Mouse (Mus musculus): ENCODE measurements around the gene Ptprg.
A peak's percentile ranks its signal among the peaks of the same experiment; 100 is the strongest.
"Not testable (repeated sequence)": the region's sequence is repeated elsewhere in the genome, so short reads cannot be mapped to it uniquely, and the experiment has no call there.

Ptprg gene

DNA sequence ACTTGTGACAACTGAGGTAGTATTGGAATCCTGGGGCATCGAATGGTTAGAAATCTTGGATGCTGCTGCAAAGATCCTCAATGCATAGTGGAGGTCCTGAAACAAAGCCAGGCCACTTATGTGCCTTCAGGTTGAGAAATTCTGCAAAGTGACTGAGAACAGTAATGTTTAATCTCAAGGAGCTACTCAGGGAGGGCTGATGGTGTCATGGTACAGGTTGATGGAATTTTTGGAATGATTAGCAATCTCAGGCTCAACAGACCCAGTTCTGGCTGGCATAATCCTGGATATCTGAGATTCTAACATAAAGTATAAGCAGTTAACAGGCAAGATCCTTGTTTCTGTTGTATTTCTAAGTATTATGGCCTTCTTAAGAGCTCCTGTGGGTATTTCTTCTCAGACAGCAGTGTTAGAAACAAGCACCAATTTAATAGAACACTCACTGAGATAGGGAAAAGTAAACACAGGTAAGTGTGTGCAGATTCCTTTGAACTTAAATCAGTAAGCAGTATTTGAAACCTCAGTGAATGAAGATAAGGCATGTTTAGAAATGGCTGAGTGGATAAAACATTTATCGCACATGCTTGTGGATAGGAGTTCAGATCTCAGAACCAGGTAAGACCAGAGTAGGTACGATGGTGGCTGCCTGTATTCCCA is 493.0 kb downstream of the Ptprg start:
- DNase-seq (ENCODE audit: low read depth, low spot score): no peak

DNA sequence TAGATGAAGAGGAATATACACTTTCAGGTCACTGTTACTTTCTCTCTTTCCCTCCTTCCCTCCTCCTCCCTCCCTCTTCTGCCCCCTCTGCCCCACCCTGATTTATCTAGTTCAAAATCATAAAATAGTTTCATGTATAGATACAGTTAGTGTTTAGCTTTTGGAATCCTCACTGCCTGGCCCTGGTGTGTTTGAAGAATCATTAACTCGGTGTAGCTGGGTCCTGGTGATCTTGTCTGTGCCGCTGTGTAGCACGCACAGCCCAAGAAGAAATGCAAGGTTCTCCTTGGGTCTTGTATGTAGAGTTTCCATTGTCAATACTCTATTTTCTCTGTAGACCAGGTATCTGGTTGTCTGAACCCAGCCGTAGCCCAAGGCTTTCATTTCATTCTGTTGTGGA is 494.3 kb downstream of the Ptprg start:
- DNase-seq (ENCODE audit: low read depth, low spot score): no peak

DNA sequence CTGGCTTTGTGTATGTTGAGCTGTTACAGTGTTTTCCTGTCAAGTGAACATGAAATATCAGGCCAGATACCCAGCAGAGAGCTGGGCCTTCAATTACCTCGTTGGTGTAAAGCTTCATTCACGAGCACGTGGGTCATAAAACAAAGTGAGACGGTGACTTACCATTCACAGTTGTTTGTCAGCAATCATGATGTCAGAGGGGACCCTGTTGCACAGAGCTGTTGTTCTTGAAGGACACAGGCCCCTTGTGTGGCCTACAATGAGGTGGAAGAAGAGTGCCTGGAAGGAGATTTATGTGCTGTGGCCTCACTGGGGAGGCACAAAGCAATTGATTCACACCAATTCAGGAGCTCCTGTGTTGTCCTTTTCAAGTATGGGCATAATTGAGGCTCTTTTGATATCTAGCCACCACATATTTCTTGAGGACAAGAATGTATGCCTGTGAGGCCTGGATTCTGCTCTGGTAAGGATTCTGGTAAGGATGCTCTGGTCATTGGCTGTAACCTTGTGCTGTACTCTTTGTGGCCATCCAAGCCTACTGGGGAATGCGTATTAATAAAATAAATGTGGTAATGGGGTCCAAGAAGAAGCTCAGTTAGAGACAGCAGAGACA is 503.7 kb downstream of the Ptprg start:
- no peak for DNase-seq (ENCODE audit: low read depth, low spot score)

DNA sequence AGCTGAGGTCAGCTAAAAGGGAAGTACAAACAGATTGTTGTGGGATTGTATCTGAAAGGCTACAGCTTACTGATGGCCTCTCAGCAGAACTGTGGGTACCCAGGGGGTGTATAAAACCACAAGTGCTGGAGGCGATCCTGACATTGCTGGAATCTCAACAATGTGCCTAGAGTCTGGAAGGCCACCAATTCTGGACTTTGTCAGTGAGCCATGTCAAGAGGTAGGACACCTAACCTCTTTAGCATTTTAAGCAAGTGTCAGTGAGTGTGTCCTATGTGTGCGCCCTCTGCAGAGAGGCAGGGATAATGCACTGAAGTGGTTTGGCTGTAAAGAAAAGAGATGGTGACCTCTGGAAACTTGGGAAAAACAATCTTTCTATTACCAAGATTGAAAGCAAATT is 504.5 kb downstream of the Ptprg start:
- no peak for DNase-seq (ENCODE audit: low read depth, low spot score)

DNA sequence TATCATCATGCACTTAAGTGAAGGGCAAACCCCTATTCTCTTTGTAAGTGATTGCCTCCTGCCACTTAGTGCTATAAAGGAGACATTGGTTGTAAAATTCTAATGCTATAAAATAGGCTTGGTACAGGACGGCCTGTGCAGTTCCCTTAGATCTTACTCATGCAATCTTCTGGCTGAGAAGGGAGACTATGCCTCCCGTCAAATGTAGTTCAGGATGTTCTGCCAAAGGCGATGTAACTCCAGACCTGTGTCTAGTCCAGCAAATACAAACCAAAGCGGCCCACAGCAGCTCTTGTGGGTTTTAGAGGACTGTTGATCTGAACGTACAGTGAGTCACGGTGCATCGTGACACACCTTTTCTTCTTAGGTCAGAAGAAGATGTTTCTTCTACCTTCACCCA is 505.8 kb downstream of the Ptprg start:
- DNase-seq (ENCODE audit: low read depth, low spot score): no peak

DNA sequence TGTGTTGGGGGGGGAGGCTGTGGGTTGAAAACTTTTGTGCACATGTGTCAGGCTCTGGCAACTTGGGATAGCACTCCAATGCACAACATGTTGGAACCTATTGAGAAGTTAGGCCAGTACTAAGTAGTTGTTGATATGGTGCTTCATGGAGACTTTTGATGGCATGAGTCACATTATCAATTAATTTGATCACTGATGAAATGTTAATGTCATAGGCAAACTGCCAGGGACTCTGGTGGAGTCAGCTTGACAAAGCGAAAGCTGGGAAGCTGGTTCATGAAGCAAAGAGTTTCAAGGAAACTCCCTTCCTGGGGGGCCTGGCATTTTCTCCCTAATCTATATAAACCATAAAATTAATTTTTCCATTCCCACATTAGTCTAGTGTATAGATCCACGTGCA is 508.0 kb downstream of the Ptprg start:
- DNase-seq (ENCODE audit: low read depth, low spot score): not testable (repeated sequence)

DNA sequence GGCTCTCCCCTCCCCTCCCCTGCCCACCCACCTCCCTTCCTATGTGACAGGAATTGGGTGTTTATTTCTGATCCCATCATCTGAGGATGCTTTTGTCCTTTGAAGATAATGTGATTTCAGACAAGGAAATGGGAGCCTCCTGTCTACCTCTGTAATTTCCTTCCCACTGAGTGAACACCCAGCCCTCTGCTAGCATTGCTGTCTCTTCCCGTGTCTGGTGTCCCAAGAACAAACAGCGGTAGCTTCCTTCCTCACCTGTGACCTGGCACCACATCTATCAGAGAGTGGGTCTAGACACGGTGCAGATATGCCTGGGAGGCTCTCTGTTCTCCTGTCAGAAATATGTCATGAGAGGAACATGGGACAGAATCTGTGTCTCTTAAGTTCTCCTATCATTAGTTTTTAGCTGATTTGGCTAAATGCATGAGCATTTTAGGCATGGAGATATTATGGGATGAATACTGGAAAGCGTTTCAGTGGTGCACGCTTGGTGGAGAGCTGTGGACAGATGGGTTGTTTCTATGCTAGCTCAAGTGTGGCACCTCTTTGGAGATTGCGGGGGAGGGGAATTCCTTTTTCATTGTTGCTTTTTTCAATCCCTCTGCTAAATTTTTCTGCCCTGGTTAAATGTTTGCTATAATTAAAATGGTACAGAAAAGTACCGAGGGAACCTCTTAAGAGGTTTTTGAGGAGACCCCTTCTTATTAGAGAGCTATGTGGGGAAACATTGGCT is 509.5 kb downstream of the Ptprg start:
- DNase-seq (ENCODE audit: low read depth, low spot score): no peak

DNA sequence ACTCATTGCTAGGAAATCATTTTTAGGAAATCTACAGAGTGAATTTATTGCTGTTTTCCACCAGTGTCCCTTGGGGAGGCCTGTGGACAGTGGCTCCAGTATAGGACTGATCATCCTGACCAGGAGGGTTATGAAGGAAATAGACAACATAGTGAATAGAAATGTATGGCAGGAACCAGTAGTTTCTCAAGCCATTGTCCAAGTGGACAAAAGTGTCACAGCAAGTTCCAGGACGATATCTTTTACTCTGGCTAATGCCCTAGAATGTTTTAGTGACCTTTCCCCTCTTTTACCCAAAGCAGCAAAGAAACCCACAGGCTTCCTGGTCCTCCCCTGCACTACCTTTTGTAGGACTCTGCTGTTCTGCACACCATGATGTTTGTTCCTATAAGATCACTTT is 511.7 kb downstream of the Ptprg start:
- no peak for DNase-seq (ENCODE audit: low read depth, low spot score)

DNA sequence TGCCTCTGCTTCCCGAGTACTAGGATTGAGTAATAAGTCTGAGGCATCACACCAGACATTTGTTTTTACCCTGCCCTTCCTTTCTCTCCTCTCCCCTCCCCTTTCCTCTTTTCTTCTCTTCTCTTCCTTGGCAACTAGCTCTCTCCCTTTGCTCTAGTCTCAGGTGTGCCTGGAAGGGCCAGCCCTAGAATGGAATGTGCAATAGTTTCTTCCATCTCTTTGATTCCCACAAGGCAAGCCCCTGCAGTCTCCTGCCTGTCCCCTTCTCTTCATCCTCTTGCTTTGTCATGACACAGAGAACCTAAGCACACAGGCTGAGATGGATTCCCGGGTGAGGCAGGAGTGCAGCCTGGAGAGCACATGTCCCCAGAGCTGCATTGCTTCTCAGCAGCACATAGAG is 512.4 kb downstream of the Ptprg start:
- no peak for DNase-seq (ENCODE audit: low read depth, low spot score)

DNA sequence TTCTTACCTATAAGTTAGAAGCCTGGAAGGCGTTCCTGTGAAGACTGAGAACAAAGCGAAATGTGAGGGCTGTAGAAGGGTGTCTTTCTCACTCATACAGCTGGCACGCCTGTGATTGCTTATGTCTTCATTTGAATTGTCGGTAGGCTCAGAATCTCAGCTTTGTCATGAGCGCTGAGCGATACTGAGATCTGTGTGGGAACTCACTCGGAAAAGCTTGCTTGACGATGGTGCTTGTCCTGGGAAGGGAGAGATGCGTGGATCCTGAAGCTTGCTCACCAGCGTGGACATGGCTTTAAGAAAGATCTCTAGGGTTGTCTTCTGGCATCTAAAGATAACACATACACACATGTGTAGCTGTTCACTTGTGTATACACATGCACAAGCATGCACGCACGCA is 516.4 kb downstream of the Ptprg start:
- no peak for DNase-seq (ENCODE audit: low read depth, low spot score)

DNA sequence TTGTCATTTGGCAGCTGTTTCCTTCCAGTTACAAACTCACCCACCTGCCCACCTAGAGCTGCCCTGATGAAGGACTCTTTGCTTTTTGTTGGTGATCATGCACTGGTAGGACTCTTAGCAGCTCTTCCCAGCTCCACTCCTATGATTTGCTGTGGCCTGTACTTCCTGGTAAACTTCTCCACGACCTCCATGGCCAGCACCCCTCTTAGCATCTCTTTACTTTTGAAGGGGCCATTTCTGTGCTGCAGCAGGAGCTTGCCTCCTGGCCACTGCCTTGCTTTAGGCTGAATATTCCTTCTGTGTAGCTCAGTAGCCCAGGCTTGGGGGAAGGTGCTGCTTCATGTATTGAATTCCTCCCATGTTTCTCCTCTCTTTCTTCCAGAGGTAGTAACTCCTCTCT is 517.0 kb downstream of the Ptprg start:
- DNase-seq (ENCODE audit: low read depth, low spot score): no peak

DNA sequence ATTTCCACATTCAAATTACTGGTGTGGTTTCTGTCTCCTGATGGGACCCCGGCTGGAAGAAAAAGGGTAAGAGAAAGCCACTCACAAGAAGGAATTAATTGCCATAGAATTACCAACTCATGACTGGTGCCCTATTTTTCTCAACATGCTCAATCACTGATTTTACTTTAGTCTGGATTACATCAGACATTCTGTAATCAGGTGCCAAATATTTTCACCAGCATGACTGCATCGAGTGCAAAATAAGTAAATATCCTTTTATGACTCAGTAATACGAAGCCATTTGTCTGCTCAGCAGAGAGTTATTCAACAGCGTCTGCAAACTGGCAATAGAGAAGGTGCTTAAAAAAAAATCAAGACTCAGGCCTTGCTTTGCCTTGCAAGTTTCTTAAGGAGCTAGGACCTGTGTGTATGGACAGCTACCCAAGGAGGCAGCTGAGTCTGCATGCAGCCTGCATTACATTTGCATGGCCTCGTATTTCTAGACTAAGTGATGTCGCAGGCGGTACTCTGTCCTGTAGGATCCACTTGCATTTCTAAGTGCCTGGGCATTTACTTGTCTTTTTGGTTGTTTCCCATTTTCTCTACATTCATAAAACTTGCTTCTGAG is 517.6 kb downstream of the Ptprg start:
- no peak for DNase-seq (ENCODE audit: low read depth, low spot score)

DNA sequence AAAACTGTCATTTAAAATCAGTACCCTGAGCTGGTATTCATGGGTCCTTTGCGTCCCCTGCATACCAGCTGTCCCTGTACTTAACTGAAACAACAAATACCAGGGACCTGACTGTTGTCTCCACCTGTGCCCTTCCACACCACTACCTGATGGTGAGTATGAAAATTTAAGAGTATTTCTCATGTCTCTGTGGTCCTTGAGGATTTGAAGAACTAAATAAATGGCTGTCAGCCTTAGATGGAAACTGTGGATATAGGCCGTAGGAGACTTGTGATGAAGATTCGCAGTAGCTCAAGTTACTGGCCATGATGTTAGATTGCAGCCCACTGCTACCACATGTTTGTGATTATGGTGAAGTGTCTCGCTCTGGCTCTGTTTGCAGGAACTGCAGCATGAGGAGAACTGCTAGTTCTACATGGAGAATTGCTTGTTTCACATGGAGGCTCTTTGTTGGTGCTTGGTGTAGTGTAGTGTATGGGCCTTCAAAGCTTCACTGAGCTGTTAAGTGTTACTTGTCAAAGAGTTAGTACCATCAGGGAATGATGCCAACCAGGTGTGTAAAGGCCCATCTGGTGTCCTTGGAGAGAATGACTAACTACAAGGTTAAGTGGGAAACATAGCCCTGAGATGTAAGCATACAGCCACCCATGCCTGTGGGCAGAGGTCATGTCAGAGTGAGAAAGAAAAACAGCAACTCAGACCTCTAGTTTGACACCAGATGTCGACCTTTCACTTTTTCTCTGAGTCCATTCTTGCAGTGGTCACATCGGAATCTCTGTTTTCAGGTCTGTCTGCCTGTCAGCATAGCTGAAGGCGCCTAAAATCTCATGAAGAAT is 518.9 kb downstream of the Ptprg start:
- no peak for DNase-seq (ENCODE audit: low read depth, low spot score)

DNA sequence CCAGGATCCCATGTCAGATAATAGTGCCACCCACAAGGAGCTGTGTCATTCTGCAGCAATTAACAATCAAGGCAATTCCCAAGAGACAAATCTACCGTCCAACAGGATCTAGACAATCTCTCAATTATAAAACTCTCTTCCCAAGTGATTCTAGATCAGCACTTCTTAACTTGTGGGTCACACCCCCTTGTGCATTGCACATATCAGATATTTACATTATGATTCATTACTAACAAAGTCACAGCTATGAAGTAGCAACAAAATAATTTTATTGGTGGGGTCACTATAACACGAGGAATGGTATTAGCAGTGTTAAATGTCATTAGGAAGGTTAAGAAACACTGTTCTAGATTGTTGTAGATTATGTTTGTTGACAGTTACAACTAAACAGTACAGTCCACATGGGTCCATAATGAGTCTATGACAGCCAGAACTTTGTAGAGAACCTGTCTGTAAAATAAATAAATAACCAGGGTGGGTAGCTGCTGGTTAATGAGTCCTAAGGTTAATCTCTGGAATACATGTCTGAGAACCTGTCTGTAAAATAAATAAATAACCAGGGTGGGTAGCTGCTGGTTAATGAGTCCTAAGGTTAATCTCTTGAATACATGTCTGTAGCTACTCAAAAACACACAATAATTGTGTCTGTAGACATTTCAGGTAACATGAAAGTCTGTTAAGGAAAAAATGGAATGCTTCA is 520.2 kb downstream of the Ptprg start:
- no peak for DNase-seq (ENCODE audit: low read depth, low spot score)

DNA sequence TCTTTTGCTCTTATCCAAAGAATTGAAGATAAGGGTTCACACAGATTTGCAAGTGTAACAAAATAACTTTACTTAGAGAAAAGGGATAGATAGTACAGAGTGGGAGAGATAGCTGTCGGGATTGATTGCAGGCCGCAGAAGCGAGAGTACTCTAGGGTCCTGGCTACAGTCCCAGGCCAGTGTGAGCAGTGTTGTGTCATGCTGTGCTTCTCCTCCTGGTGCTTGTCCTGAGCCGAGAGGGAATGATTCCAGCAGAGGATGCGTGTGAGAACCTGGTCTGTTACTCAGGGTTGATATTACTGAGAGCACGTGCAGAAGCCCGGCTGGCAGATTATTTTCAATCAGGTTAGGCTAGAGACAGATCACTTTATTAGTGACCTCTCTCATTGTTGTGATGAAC is 523.9 kb downstream of the Ptprg start:
- DNase-seq (ENCODE audit: low read depth, low spot score): no peak

DNA sequence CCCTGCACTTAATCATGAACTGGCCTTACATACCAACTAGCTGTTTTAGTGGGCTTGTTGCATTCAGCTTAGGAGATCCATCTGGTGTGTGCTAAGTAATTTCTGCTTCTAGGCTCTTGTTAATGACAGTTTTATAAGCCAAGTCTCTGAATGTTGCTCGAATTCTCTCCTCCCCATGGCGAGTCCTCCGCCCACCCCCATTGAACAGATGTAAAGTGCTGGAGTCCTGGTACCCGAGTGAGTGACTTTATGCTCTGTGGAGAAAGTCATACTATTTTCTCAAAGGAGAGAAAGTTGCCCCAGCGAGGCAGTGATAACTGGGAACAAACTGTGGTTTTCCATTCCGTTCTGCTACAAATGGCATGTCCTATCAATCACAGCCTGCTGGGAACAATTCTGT is 525.9 kb downstream of the Ptprg start:
- no peak for DNase-seq (ENCODE audit: low read depth, low spot score)

DNA sequence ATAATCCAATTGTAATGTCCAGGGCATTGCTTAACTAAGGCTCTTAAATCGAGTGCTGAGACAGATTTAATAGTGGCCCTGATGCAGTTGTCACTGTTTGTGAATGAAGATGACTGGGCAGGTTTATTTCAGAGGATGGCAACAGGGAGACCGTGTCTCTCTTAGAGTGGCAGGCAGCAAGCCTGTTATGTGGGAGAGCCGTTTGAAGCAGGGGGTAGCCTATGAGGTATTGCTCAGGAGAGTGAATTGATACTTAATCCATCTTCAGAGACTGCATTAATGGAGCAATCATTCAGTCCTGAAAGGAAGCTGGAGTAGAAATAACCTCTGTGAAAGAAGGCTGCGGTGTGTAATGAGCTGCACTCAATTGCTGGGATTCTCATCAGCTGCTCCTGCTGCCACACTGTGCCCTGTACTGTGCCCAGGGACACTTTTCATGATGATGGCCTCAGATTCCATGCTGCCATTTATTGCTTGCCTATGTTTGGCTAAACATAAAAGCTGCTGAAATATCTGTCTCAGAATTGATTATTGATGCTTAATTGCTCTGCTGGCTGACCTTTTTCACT is 526.6 kb downstream of the Ptprg start:
- DNase-seq (ENCODE audit: low read depth, low spot score): no peak

DNA sequence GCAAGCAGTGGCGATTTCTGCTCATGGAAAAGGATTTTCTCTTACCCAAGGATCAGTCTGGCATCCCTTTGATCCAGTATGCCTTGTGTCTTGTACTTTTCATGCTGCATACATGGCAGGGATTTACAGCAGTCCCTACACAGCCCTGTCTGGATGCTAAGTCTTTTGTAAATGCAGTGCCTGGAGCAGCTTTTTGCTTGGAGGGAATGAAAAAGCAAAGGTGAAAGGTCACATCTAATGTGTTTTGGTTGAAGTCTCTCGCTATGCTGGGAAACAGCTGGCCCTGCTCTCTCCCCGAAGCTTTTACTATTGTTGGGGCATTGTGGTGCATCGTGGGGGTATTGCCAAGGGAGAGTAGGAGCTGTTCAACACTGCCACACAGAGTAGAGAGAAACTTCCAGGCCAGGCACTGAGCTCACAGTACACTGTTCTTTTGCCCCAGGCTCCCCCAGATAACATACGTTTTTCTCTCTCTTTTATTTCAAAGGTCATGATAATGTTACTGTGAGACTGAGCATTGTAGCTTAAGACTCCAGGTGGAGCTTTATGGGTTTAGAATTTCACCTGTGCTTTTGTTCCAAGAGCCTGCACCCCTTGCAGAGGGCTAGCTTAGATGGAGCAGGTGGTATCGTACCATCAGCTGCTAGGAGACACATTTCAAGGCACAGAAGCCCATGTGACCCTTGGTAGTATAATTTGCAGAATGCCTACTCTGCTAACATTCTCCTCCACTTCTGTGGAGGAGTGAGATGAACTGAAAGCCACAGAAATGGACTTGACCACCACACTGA is 529.0 kb downstream of the Ptprg start:
- peak; percentile 64 for DNase-seq (ENCODE audit: low read depth, low spot score)

DNA sequence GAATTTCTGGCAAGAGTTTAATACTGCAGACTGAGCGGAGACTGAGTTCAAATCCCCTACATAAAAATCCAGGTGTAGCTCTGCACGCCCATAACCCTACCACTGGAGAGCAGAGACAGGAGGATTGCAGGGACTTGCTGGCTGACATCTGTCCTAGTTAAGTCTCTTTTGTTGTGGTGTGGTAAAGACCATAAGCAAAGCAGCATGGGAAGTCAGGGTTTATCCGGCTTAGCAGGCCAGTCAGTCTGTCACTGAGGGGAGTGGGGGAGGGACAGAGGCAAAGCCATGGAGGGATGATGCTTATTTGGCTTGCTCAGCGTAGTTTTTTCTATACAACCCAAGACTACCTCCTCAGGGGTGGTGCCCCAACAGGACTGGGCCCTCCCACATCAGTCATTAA is 530.7 kb downstream of the Ptprg start:
- no peak for DNase-seq (ENCODE audit: low read depth, low spot score)

DNA sequence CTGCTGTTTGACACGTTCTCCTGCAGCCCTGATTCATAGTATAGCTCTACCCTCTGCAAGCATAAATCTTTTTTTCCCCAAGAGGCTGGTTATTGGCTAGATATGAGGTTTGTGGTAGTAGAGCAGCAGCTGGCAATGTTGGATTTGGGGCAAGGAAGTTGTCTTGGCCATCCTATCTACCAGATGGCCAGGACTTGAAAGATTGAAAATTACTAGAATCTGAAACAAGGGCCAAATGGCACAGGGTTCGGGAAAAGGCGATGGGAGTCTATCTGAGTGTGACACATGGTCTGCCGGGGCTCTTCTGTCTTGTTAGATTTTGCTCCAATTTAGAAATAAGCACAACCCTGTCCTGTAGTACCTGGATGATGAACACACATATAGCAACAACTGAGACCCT is 531.7 kb downstream of the Ptprg start:
- no peak for DNase-seq (ENCODE audit: low read depth, low spot score)
